Mouse (Mus musculus) midbrain, embryonic 16.5 days (tissue): Measurements from ENCODE around the gene Atad2b. TPM values are rescaled to one million over a fixed set of nuclear protein-coding genes. Genes with fewer than 3 reads are reported as not detected.
A peak's percentile ranks its signal among the peaks of the same experiment; 100 is the strongest.

Experiments
- ATAC-seq: fragments of 200-750 bp; cut with Nextera tagmentation; 2 replicates; pipeline ENCODE4 v1.8.0; 2017; ENCODE audit warnings: moderate TSS enrichment
- H3K27ac ChIP-seq: fragments of 300-500 bp; sonication (generic); 2 replicates; pipeline ENCODE4 v1.5.1; 2014; ENCODE audit warnings: mild to moderate bottlenecking, low read length, mixed read lengths
- H3K27me3 ChIP-seq: fragments of 300-500 bp; sonication (generic); 2 replicates; pipeline ENCODE4 v1.6.1; 2014; ENCODE audit warnings: low read depth, low read length, mixed read lengths; ENCODE audit not compliant: control insufficient read depth, insufficient read depth
- H3K36me3 ChIP-seq: fragments of 300-500 bp; sonication (generic); 2 replicates; pipeline ENCODE4 v1.6.1; 2014; ENCODE audit warnings: mild to moderate bottlenecking, low read length, moderate library complexity, mixed read lengths; ENCODE audit not compliant: control insufficient read depth, insufficient read depth
- H3K4me1 ChIP-seq: fragments of 300-500 bp; sonication (generic); 2 replicates; pipeline ENCODE4 v1.6.1; 2014; ENCODE audit warnings: mild to moderate bottlenecking, low read length, mixed read lengths; ENCODE audit not compliant: control insufficient read depth, insufficient read depth
- H3K4me2 ChIP-seq: fragments of 300-500 bp; sonication (generic); 2 replicates; pipeline ENCODE4 v1.6.1; 2014; ENCODE audit warnings: mild to moderate bottlenecking, low read length, mixed read lengths
- H3K4me3 ChIP-seq: fragments of 300-500 bp; sonication (generic); 2 replicates; pipeline ENCODE4 v1.5.1; 2014; ENCODE audit warnings: low read depth, mild to moderate bottlenecking, low read length, moderate library complexity, mixed read lengths
- H3K9ac ChIP-seq: fragments of 300-500 bp; sonication (generic); 2 replicates; pipeline ENCODE4 v1.6.1; 2014; ENCODE audit warnings: low read depth, low read length, mixed read lengths
- H3K9me3 ChIP-seq: fragments of 300-500 bp; sonication (generic); replicated peaks from 2 replicates; pipeline ENCODE4 v1.6.1; 2014; ENCODE audit warnings: mild to moderate bottlenecking, low read length, mixed read lengths; ENCODE audit not compliant: control insufficient read depth, poor library complexity, severe bottlenecking
- WGBS: fragments of 180-500 bp; shearing (Covaris S2); extraction: QIAGEN DNeasy Blood & Tissue Kit; methylation state at CpG from one replicate; pipeline ENCODE4 v1.1.7; 2014; 5-methylcytosine and 5-hydroxymethylcytosine counted together
- polyA plus RNA-seq: library from polyadenylated mRNA; unstranded; fragments of >200 nt; fragmentation: Nextera tagmentation; extraction: Ambion mirVana; gene quantifications from 2 replicates; pipeline ENCODE4 v1.2.1, GENCODE M21; 2015

Gene Atad2b
- polyA plus RNA-seq, result 8.0 and 9.7 TPM in 2 replicates

GRCm38 (mm10) chr12:4916994-4917804 lies at the start of gene Atad2b:
Atad2b (plus strand) TSS chr12:4917353.
- Histone ChIP-seq H3K27ac (peak within 1 kb of the TSS; percentile 99), H3K36me3 (no peaks in the 10 kb centered on the region), H3K4me1 (peaks cover 14% of the 10 kb centered on the region), H3K4me2 (peak within 1 kb of the TSS; percentile 84), H3K9ac (peak within 1 kb of the TSS; percentile 99), H3K4me3 (peak within 1 kb of the TSS; percentile 98), H3K27me3 (no peaks in the 10 kb centered on the region), H3K9me3 (no peaks in the 10 kb centered on the region)
- ATAC-seq, result peak; percentile 98
- under 1% methylated on average over 74 of the region's 89 CpGs for WGBS

GRCm38 (mm10) chr12:4868924-4869323 lies 48.2 kb upstream of the Atad2b start:
- H3K36me3 ChIP-seq, result no peaks in the 10 kb centered on the region
- H3K27ac ChIP-seq, result no peak overlapping the region
- H3K4me2 ChIP-seq, result no peak overlapping the region
- no peaks in the 10 kb centered on the region for H3K27me3 ChIP-seq
- WGBS, result 80% methylated on average over 8 of the region's 8 CpGs
- H3K9me3 ChIP-seq, result no peaks in the 10 kb centered on the region
- H3K4me1 ChIP-seq, result no peaks in the 10 kb centered on the region
- H3K4me3 ChIP-seq, result no peak overlapping the region
- H3K9ac ChIP-seq, result no peak overlapping the region
- no peak for ATAC-seq

GRCm38 (mm10) chr12:4871260-4871659 lies 45.9 kb upstream of the Atad2b start:
- Histone ChIP-seq H3K4me1 (no peaks in the 10 kb centered on the region), H3K36me3 (no peaks in the 10 kb centered on the region), H3K4me3 (no peak overlapping the region), H3K27ac (no peak overlapping the region), H3K4me2 (no peak overlapping the region), H3K9me3 (no peaks in the 10 kb centered on the region), H3K9ac (no peak overlapping the region), H3K27me3 (no peaks in the 10 kb centered on the region)
- 91% methylated on average over 5 of the region's 5 CpGs for WGBS
- no peak for ATAC-seq

- WGBS, result 59% methylated on average over 4 of the region's 4 CpGs
- Histone ChIP-seq H3K27me3 (no peaks in the 10 kb centered on the region), H3K9ac (no peak overlapping the region), H3K4me1 (no peaks in the 10 kb centered on the region), H3K36me3 (no peaks in the 10 kb centered on the region), H3K27ac (no peak overlapping the region), H3K4me3 (no peak overlapping the region), H3K9me3 (no peaks in the 10 kb centered on the region), H3K4me2 (no peak overlapping the region)
- ATAC-seq, result no peak
Measured at GRCm38 (mm10) chr12:4872273-4872672, 44.9 kb upstream of the Atad2b start.

- WGBS, result 84% methylated on average over 5 of the region's 5 CpGs
Measured at GRCm38 (mm10) chr12:4872983-4873477, 44.1 kb upstream of the Atad2b start.

GRCm38 (mm10) chr12:4873531-4873930 lies 43.6 kb upstream of the Atad2b start:
- H3K27ac ChIP-seq, result no peak overlapping the region
- no peaks in the 10 kb centered on the region for H3K36me3 ChIP-seq
- WGBS, result 83% methylated on average over 6 of the region's 6 CpGs
- H3K4me2 ChIP-seq, result peak overlapping the region; percentile 85
- H3K27me3 ChIP-seq, result no peaks in the 10 kb centered on the region
- peak overlapping the region; percentile 41; the same call in 1 of the 2 replicates for H3K4me3 ChIP-seq
- H3K9me3 ChIP-seq, result no peaks in the 10 kb centered on the region
- no peaks in the 10 kb centered on the region for H3K4me1 ChIP-seq
- peak overlapping the region; percentile 70; the same call in 1 of the 2 replicates for H3K9ac ChIP-seq
- ATAC-seq, result peak; percentile 26; the same call in 1 of the 2 replicates

More at GRCm38 (mm10) chr12:4872983-4873477, 44.1 kb upstream of the Atad2b start:
- no peak overlapping the region for H3K9ac ChIP-seq
- no peak for ATAC-seq
- no peak overlapping the region for H3K27ac ChIP-seq
- no peaks in the 10 kb centered on the region for H3K36me3 ChIP-seq
- H3K9me3 ChIP-seq, result no peaks in the 10 kb centered on the region
- H3K4me2 ChIP-seq, result no peak overlapping the region
- H3K4me3 ChIP-seq, result no peak overlapping the region
- H3K27me3 ChIP-seq, result no peaks in the 10 kb centered on the region
- H3K4me1 ChIP-seq, result no peaks in the 10 kb centered on the region

GRCm38 (mm10) chr12:4874161-4874927 lies 42.8 kb upstream of the Atad2b start, which contains the start of gene Mfsd2b:
Mfsd2b (minus strand) TSS chr12:4874359.
- peak within 1 kb of the TSS; percentile 70 for H3K9ac ChIP-seq
- peak within 1 kb of the TSS; percentile 41 for H3K4me3 ChIP-seq
- no peaks in the 10 kb centered on the region for H3K4me1 ChIP-seq
- H3K27me3 ChIP-seq, result no peaks in the 10 kb centered on the region
- WGBS, result 5% methylated on average over 24 of the region's 24 CpGs
- no peak within 1 kb of the TSS for H3K27ac ChIP-seq
- no peaks in the 10 kb centered on the region for H3K9me3 ChIP-seq
- H3K36me3 ChIP-seq, result peaks cover 4% of the 10 kb centered on the region; the same call in 1 of the 2 replicates
- peak; percentile 84 for ATAC-seq
- H3K4me2 ChIP-seq, result peak within 1 kb of the TSS; percentile 85

- Histone ChIP-seq H3K9ac (no peak overlapping the region), H3K9me3 (no peaks in the 10 kb centered on the region), H3K36me3 (peaks cover 5% of the 10 kb centered on the region; the same call in 1 of the 2 replicates), H3K4me1 (no peaks in the 10 kb centered on the region), H3K27ac (no peak overlapping the region), H3K4me3 (no peak overlapping the region), H3K27me3 (no peaks in the 10 kb centered on the region), H3K4me2 (no peak overlapping the region)
- no peak for ATAC-seq
- 74% methylated on average over 8 of the region's 8 CpGs for WGBS
Measured at GRCm38 (mm10) chr12:4875623-4876022, 41.5 kb upstream of the Atad2b start.
